Mouse (Mus musculus): ENCODE measurements at regions not wholly inside any gene's neighbourhood (a gene's known extent, or its start where the extent isn't known, plus 50 kb on each side); places are given as distances from the start of the nearest gene placed in this dataset.

DNA sequence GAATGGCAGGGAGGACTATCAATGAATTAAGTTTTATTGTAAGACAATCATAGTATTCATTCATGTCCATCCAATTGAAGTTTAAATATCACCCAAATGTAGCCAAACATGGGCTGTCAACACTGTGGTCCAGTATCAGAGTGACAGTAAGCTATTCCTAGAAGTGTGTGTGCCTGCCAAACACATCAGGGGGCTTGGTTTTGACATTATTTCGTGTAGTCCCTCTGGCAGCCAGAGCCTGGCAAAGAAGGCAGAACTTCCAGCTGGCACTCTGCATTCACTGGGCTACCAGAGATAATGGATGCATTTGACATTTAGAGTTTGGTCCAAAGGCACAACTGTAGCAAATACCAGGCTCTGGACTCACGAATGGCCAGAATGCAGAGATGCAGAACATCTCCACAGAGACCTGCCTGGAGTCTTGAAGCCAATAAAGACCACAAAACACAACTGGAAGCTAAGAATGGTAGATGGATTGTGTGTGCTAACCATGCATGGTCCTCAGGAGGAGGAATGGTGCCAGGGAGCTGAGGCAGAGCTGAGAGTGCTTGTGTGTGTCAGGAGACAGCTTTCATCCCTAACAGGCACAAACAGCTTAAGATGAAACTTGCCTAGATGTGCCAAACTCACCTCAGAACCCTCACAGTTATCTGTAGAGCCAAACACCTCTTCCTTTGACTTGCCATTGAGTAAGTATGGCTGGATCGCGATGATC is 210.9 kb downstream of the Lrig3 start:
- DNase-seq: no peak

DNA sequence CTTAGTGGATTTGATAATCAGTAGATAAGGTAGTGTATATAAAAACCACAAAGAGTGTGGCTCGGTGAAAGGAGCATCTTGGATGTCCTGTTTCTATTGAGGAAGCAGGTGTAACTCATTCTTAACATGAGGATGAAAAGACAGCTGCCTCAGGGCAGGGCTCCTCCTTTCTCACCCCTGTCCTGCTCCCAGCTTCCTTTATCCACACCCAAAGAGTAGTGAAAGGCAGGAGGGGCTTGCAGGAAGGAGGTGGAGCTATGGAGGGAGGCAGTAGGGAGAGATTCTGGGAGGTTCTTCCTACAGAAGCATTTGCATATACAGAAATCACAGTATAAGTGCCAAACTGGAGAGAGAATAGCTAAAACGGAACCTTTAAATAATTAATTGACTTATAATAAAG is 216.4 kb downstream of the Lrig3 start:
- no peak for DNase-seq

DNA sequence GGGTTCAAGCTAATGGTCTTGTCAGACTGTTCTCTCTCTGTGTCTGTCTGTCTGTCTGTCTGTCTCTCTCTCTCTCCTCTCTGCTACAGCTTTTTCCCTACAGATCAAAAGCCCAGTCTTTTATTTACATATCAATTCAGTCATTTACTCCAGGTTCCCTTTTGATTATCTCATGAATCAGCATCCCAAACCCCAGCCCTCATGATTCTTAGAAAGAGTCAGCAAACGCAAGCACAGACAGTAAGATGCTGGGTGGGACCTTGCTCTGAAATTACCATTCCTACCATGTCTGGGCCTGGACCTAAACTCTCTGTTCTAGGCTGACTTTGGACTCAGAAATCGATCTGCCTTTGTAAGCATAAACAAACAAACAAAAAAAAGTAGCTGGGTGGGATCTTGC is 218.0 kb downstream of the Lrig3 start:
- DNase-seq: no peak

DNA sequence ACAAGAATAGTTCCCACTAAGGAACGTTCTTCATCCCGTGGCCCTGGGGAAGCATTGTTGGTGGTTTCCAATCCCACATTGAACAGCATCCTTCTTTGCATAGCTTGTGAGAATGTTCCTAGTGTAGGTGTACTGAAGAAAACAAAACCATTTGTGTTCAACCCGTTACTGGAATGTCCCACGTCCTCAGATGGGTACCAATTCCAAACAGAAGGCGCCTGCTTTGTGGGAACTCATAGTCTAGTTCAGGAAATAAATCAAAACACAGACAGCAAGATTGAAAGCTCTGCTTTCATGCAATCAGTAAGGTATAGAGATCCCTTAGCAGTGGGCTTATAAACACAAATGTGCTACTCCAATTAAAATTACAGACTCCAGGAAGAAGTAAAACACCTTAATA is 219.4 kb downstream of the Lrig3 start:
- DNase-seq: no peak

DNA sequence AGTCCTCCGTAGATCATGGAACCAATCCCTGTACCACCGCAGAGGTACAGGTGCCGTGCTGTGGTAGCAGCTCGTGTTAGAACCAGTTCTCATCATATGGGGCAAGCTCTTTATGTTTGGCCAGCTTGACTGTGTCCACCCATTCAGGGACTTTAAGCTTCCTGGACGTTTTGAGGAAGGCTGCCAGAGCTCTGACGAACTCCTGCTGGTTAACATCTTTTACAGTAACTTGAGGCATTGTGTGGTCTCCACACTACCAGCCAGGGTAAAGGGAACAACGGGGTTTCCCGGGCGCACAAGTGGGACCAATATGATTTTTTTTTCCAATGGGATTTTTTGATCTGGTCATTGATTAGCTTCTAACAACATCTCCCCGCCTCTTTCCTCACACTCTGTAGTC is 220.1 kb downstream of the Lrig3 start:
- DNase-seq: no peak

DNA sequence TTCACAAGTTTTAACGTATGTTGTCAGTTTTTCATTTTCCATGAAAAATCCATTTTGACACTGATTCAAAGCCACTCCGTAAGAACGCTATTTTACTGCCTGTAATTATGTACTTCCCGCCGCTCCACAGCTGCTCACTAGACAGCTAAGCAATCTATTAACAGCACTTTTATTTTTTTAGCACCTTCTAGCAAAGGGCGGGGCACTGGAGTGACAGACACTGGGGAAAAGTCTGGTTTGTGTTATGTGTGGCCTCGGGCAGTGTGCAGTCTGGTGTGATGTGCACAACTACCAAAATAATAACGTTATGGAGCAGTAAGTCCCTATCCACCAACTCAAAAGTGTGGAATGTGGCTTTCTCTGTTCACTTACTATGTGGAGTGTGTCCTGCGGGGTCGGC is 223.0 kb downstream of the Lrig3 start:
- no peak for DNase-seq

Data from spleen, adult 18-20 months (tissue).